Mouse (Mus musculus) liver, embryonic 11.5 days (tissue): ENCODE results near the gene Cd101. TPM values are rescaled to one million over a fixed set of nuclear protein-coding genes. Genes with fewer than 3 reads are reported as not detected.

Source experiments
- ATAC-seq: fragments of 200-750 bp; cut with Nextera tagmentation; replicated peaks from 2 replicates; pipeline ENCODE4 v1.8.0; 2017; ENCODE audit warnings: moderate number of reproducible peaks, mild to moderate bottlenecking, moderate TSS enrichment, moderate library complexity; ENCODE audit not compliant: low FRiP score
- DNase-seq: peaks from one replicate; pipeline ENCODE4 v3.0.0-alpha.2; 2017; ENCODE audit warnings: low spot score
- H3K27ac ChIP-seq: fragments of 300-500 bp; sonication (generic); 2 replicates; pipeline ENCODE4 v1.5.1; 2014; ENCODE audit warnings: mild to moderate bottlenecking, low read depth, low read length, control low read depth
- H3K27me3 ChIP-seq: fragments of 300-500 bp; sonication (generic); replicated peaks from 2 replicates; pipeline ENCODE4 v1.6.1; 2014; ENCODE audit warnings: low read length, mixed read lengths; ENCODE audit not compliant: control insufficient read depth, insufficient read depth
- H3K36me3 ChIP-seq: fragments of 300-500 bp; sonication (generic); 2 replicates; pipeline ENCODE4 v1.6.1; 2014; ENCODE audit warnings: mild to moderate bottlenecking, low read length, moderate library complexity, mixed read lengths; ENCODE audit not compliant: control insufficient read depth, insufficient read depth
- H3K4me1 ChIP-seq: fragments of 300-500 bp; sonication (generic); replicated peaks from 2 replicates; pipeline ENCODE4 v1.6.1; 2014; ENCODE audit warnings: low read length, mixed read lengths; ENCODE audit not compliant: control insufficient read depth, insufficient read depth
- H3K4me2 ChIP-seq: fragments of 300-500 bp; sonication (generic); 2 replicates; pipeline ENCODE4 v1.6.1; 2014; ENCODE audit warnings: mild to moderate bottlenecking, control low read depth, moderate library complexity
- H3K4me3 ChIP-seq: fragments of 300-500 bp; sonication (generic); 2 replicates; pipeline ENCODE4 v1.5.1; 2014; ENCODE audit warnings: low read depth, low read length, control low read depth
- H3K9ac ChIP-seq: fragments of 300-500 bp; sonication (generic); 2 replicates; pipeline ENCODE4 v1.6.1; 2014; ENCODE audit warnings: low read depth, low read length, control low read depth
- H3K9me3 ChIP-seq: fragments of 300-500 bp; sonication (generic); 2 replicates; pipeline ENCODE4 v1.6.1; 2016; ENCODE audit warnings: low read length, inconsistent platforms, mixed read lengths; ENCODE audit not compliant: control insufficient read depth
- WGBS: fragments of 180-500 bp; shearing (Covaris S2); extraction: QIAGEN DNeasy Blood & Tissue Kit; methylation state at CpG from one replicate; pipeline ENCODE4 v1.1.7; 2014; 5-methylcytosine and 5-hydroxymethylcytosine counted together
- polyA plus RNA-seq: library from polyadenylated mRNA; unstranded; fragments of >200 nt; fragmentation: Nextera tagmentation; extraction: Ambion mirVana; gene quantifications from 2 replicates; pipeline ENCODE4 v1.2.1, GENCODE M21; 2014

Gene Cd101
- polyA plus RNA-seq, 1 experiment from 2014 or later = not detected

- WGBS = 37% methylated on average over 4 of the region's 4 CpGs
- H3K4me2 ChIP-seq = no peak overlapping the region
- H3K36me3 ChIP-seq = no peaks in the 10 kb centered on the region
- H3K4me3 ChIP-seq = no peak overlapping the region
- no peak for ATAC-seq
- H3K9ac ChIP-seq = no peak overlapping the region
- 0 out of 2 replicates have a peak, but pooled peaks cover 6% of the 10 kb centered on the region for H3K4me1 ChIP-seq
- H3K27ac ChIP-seq = no peak overlapping the region
- H3K27me3 ChIP-seq = no peaks in the 10 kb centered on the region
- no peaks in the 10 kb centered on the region for H3K9me3 ChIP-seq
- no peak for DNase-seq
Observed at GRCm38 (mm10) chr3:101033644-101034043, 4.3 kb upstream of the Cd101 start.

GRCm38 (mm10) chr3:101031456-101032142, 2.2 kb upstream of the Cd101 start:
- no peaks in the 10 kb centered on the region for H3K36me3 ChIP-seq
- no peaks in the 10 kb centered on the region for H3K27me3 ChIP-seq
- H3K9ac ChIP-seq = no peak overlapping the region
- no peaks in the 10 kb centered on the region for H3K9me3 ChIP-seq
- no peak for ATAC-seq
- 49% methylated on average over 7 of the region's 7 CpGs for WGBS
- no peak overlapping the region for H3K27ac ChIP-seq
- H3K4me2 ChIP-seq = no peak overlapping the region
- 0 out of 2 replicates have a peak, but pooled peaks cover 6% of the 10 kb centered on the region for H3K4me1 ChIP-seq
- H3K4me3 ChIP-seq = no peak overlapping the region
- DNase-seq = no peak

- Histone ChIP-seq H3K36me3 (no peaks in the 10 kb centered on the region), H3K4me2 (no peak overlapping the region), H3K4me1 (0 out of 2 replicates have a peak, but pooled peaks cover 6% of the 10 kb centered on the region), H3K4me3 (no peak overlapping the region), H3K9ac (no peak overlapping the region), H3K9me3 (no peaks in the 10 kb centered on the region), H3K27me3 (no peaks in the 10 kb centered on the region), H3K27ac (no peak overlapping the region)
- DNase-seq = no peak
- no peak for ATAC-seq
- 68% methylated on average over 1 of the region's 1 CpGs for WGBS
Observed at GRCm38 (mm10) chr3:101030630-101031029, 1.3 kb upstream of the Cd101 start.

GRCm38 (mm10) chr3:101026741-101027140, 2.6 kb downstream of the Cd101 start:
- no peak overlapping the region for H3K27ac ChIP-seq
- 0 out of 2 replicates have a peak, but pooled peaks cover 5% of the 10 kb centered on the region for H3K4me1 ChIP-seq
- ATAC-seq (no peak), DNase-seq (no peak)
- H3K36me3 ChIP-seq = no peaks in the 10 kb centered on the region
- WGBS = 54% methylated on average over 1 of the region's 1 CpGs
- no peaks in the 10 kb centered on the region for H3K27me3 ChIP-seq
- H3K9ac ChIP-seq = no peak overlapping the region
- no peak overlapping the region for H3K4me2 ChIP-seq
- no peaks in the 10 kb centered on the region for H3K9me3 ChIP-seq
- no peak overlapping the region for H3K4me3 ChIP-seq

GRCm38 (mm10) chr3:101022967-101023366, 6.4 kb downstream of the Cd101 start:
- 77% methylated on average over 6 of the region's 6 CpGs for WGBS

GRCm38 (mm10) chr3:101021481-101022051, 7.8 kb downstream of the Cd101 start:
- DNase-seq (no peak), ATAC-seq (no peak)
- H3K27me3 ChIP-seq = no peaks in the 10 kb centered on the region
- H3K4me2 ChIP-seq = no peak overlapping the region
- no peak overlapping the region for H3K9ac ChIP-seq
- H3K9me3 ChIP-seq = no peaks in the 10 kb centered on the region
- WGBS = 62% methylated on average over 8 of the region's 8 CpGs
- H3K4me3 ChIP-seq = no peak overlapping the region
- H3K4me1 ChIP-seq = no peaks in the 10 kb centered on the region
- H3K36me3 ChIP-seq = no peaks in the 10 kb centered on the region
- H3K27ac ChIP-seq = no peak overlapping the region

More at GRCm38 (mm10) chr3:101022967-101023366, 6.4 kb downstream of the Cd101 start:
- no peak overlapping the region for H3K27ac ChIP-seq
- no peak overlapping the region for H3K4me3 ChIP-seq
- H3K9me3 ChIP-seq = no peaks in the 10 kb centered on the region
- no peak overlapping the region for H3K4me2 ChIP-seq
- H3K4me1 ChIP-seq = no peaks in the 10 kb centered on the region
- no peak overlapping the region for H3K9ac ChIP-seq
- no peaks in the 10 kb centered on the region for H3K27me3 ChIP-seq
- no peak for ATAC-seq
- DNase-seq = no peak
- H3K36me3 ChIP-seq = no peaks in the 10 kb centered on the region

GRCm38 (mm10) chr3:101021073-101021472, 8.3 kb downstream of the Cd101 start:
- no peaks in the 10 kb centered on the region for H3K9me3 ChIP-seq
- H3K4me2 ChIP-seq = no peak overlapping the region
- no peak overlapping the region for H3K4me3 ChIP-seq
- no peaks in the 10 kb centered on the region for H3K27me3 ChIP-seq
- no peak for ATAC-seq
- no peaks in the 10 kb centered on the region for H3K4me1 ChIP-seq
- DNase-seq = no peak
- no peak overlapping the region for H3K9ac ChIP-seq
- no peaks in the 10 kb centered on the region for H3K36me3 ChIP-seq
- no peak overlapping the region for H3K27ac ChIP-seq
- WGBS = 64% methylated on average over 5 of the region's 5 CpGs

GRCm38 (mm10) chr3:101018494-101018893, 10.9 kb downstream of the Cd101 start:
- H3K9me3 ChIP-seq = no peaks in the 10 kb centered on the region
- no peak overlapping the region for H3K9ac ChIP-seq
- ATAC-seq (no peak), DNase-seq (no peak)
- H3K36me3 ChIP-seq = no peaks in the 10 kb centered on the region
- WGBS = 74% methylated on average over 6 of the region's 6 CpGs
- no peak overlapping the region for H3K4me3 ChIP-seq
- no peak overlapping the region for H3K27ac ChIP-seq
- no peak overlapping the region for H3K4me2 ChIP-seq
- H3K27me3 ChIP-seq = no peaks in the 10 kb centered on the region
- H3K4me1 ChIP-seq = no peaks in the 10 kb centered on the region

GRCm38 (mm10) chr3:101016050-101016449, 13.3 kb downstream of the Cd101 start:
- ATAC-seq (no peak), DNase-seq (no peak)
- WGBS = 79% methylated on average over 7 of the region's 7 CpGs
- no peaks in the 10 kb centered on the region for H3K9me3 ChIP-seq
- no peak overlapping the region for H3K4me3 ChIP-seq
- no peak overlapping the region for H3K4me2 ChIP-seq
- no peak overlapping the region for H3K27ac ChIP-seq
- no peaks in the 10 kb centered on the region for H3K4me1 ChIP-seq
- H3K27me3 ChIP-seq = no peaks in the 10 kb centered on the region
- no peaks in the 10 kb centered on the region for H3K36me3 ChIP-seq
- H3K9ac ChIP-seq = no peak overlapping the region
